Mouse (Mus musculus): Measurements from ENCODE around the gene Amotl1. TPM values are rescaled to one million over a fixed set of nuclear protein-coding genes. Genes with fewer than 3 reads are reported as not detected.

Gene Amotl1
- polyA plus RNA-seq, 1 experiment: 36.0 TPM

GRCm38 (mm10) chr9:14625961-14626360 is 18.9 kb downstream of the Amotl1 start:
- no peaks in the 10 kb centered on the region for H3K36me3 ChIP-seq (ENCODE audit: control insufficient read depth, insufficient read depth, low read length, poor library complexity, severe bottlenecking)
- no peaks in the 10 kb centered on the region for H3K9me3 ChIP-seq (replicated peaks; ENCODE audit: control insufficient read depth, insufficient read depth, low read length, poor library complexity, severe bottlenecking)
- no peaks in the 10 kb centered on the region for H3K27me3 ChIP-seq (ENCODE audit: control insufficient read depth, insufficient read depth, low read length, poor library complexity, severe bottlenecking)
- no peaks in the 10 kb centered on the region for H3K4me1 ChIP-seq (ENCODE audit: control insufficient read depth, insufficient read depth, low read length)
- no peak overlapping the region for H3K27ac ChIP-seq (ENCODE audit: insufficient read depth, low read length)
- H3K4me3 ChIP-seq (ENCODE audit: low read depth, low read length): no peak overlapping the region
- H3K9ac ChIP-seq (ENCODE audit: low read depth, poor library complexity, severe bottlenecking): no peak overlapping the region
- TF ChIP-seq EP300 (IDR thresholded peaks at IDR 0.05; ENCODE audit: insufficient read depth, low read depth, low read length) (no peak), POLR2A (IDR thresholded peaks at IDR 0.05; ENCODE audit: insufficient read depth, low read length) (no peak), CTCF (IDR thresholded peaks at IDR 0.05; ENCODE audit: low read depth, low read length) (no peak)

DNA sequence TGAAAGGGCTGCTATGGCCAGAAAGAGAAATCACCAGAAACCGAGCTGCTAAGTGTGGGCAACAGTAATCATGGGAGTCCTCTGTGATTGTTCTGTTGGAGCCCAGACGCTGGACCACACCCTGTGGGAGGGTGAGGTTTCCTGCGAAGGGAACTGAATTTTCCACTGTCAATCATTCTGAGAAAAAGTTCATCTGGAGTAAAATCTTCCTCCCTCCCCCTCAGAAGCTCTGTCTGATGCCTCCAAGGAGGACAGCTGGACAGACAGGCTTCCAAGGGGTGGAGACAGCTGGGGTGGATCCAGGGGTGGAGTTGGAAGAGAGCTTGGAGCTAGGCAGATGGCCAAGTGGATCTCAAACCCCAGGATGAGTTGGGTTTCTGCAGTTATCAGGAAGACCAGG is 19.8 kb downstream of the Amotl1 start:
- H3K36me3 ChIP-seq (ENCODE audit: control insufficient read depth, insufficient read depth, low read length, poor library complexity, severe bottlenecking): no peaks in the 10 kb centered on the region
- H3K4me1 ChIP-seq (ENCODE audit: control insufficient read depth, insufficient read depth, low read length): no peaks in the 10 kb centered on the region
- H3K4me3 ChIP-seq (ENCODE audit: low read depth, low read length): no peak overlapping the region
- no peak overlapping the region for H3K9ac ChIP-seq (ENCODE audit: low read depth, poor library complexity, severe bottlenecking)
- TF ChIP-seq CTCF (IDR thresholded peaks at IDR 0.05; ENCODE audit: low read depth, low read length) (no peak), POLR2A (IDR thresholded peaks at IDR 0.05; ENCODE audit: insufficient read depth, low read length) (no peak), EP300 (IDR thresholded peaks at IDR 0.05; ENCODE audit: insufficient read depth, low read depth, low read length) (no peak)
- H3K9me3 ChIP-seq (replicated peaks; ENCODE audit: control insufficient read depth, insufficient read depth, low read length, poor library complexity, severe bottlenecking): no peaks in the 10 kb centered on the region
- no peak overlapping the region for H3K27ac ChIP-seq (ENCODE audit: insufficient read depth, low read length)
- H3K27me3 ChIP-seq (ENCODE audit: control insufficient read depth, insufficient read depth, low read length, poor library complexity, severe bottlenecking): no peaks in the 10 kb centered on the region

GRCm38 (mm10) chr9:14623928-14624327 is 20.9 kb downstream of the Amotl1 start:
- Histone ChIP-seq H3K9me3 (replicated peaks; ENCODE audit: control insufficient read depth, insufficient read depth, low read length, poor library complexity, severe bottlenecking) (no peaks in the 10 kb centered on the region), H3K36me3 (ENCODE audit: control insufficient read depth, insufficient read depth, low read length, poor library complexity, severe bottlenecking) (no peaks in the 10 kb centered on the region), H3K4me3 (ENCODE audit: low read depth, low read length) (no peak overlapping the region), H3K9ac (ENCODE audit: low read depth, poor library complexity, severe bottlenecking) (no peak overlapping the region), H3K4me1 (ENCODE audit: control insufficient read depth, insufficient read depth, low read length) (no peaks in the 10 kb centered on the region), H3K27me3 (ENCODE audit: control insufficient read depth, insufficient read depth, low read length, poor library complexity, severe bottlenecking) (no peaks in the 10 kb centered on the region), H3K27ac (ENCODE audit: insufficient read depth, low read length) (no peak overlapping the region)
- TF ChIP-seq POLR2A (IDR thresholded peaks at IDR 0.05; ENCODE audit: insufficient read depth, low read length): no peak
- no peak for TF ChIP-seq EP300 (IDR thresholded peaks at IDR 0.05; ENCODE audit: insufficient read depth, low read depth, low read length)
- no peak for TF ChIP-seq CTCF (IDR thresholded peaks at IDR 0.05; ENCODE audit: low read depth, low read length)

- Histone ChIP-seq H3K27me3 (ENCODE audit: control insufficient read depth, insufficient read depth, low read length, poor library complexity, severe bottlenecking) (no peaks in the 10 kb centered on the region), H3K4me1 (ENCODE audit: control insufficient read depth, insufficient read depth, low read length) (no peaks in the 10 kb centered on the region), H3K4me3 (ENCODE audit: low read depth, low read length) (no peak overlapping the region), H3K36me3 (ENCODE audit: control insufficient read depth, insufficient read depth, low read length, poor library complexity, severe bottlenecking) (no peaks in the 10 kb centered on the region), H3K9ac (ENCODE audit: low read depth, poor library complexity, severe bottlenecking) (no peak overlapping the region), H3K9me3 (replicated peaks; ENCODE audit: control insufficient read depth, insufficient read depth, low read length, poor library complexity, severe bottlenecking) (no peaks in the 10 kb centered on the region), H3K27ac (ENCODE audit: insufficient read depth, low read length) (no peak overlapping the region)
- TF ChIP-seq EP300 (IDR thresholded peaks at IDR 0.05; ENCODE audit: insufficient read depth, low read depth, low read length): no peak
- TF ChIP-seq CTCF (IDR thresholded peaks at IDR 0.05; ENCODE audit: low read depth, low read length): no peak
- TF ChIP-seq POLR2A (IDR thresholded peaks at IDR 0.05; ENCODE audit: insufficient read depth, low read length): no peak
Measured at GRCm38 (mm10) chr9:14623250-14623649, 21.6 kb downstream of the Amotl1 start.

DNA sequence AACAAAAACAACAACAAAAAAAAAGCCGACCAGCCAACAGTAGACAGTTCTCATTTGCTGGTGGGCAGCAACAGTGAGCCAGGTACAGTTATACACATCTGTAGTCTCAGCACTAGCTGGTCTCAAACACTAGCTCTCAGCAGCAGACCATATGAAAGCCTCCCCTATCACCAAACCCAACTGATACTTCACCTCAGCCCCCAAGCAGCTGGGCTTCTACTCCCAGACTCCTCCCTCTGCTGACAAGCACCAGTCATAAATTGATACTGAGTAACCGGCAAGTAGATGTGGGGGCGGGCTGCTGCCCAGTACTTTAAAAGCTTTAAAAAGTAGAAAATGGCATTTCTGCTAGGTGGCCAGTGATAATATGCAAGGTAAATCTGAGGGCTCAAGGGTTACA is 22.0 kb downstream of the Amotl1 start:
- Histone ChIP-seq H3K4me1 (ENCODE audit: control insufficient read depth, insufficient read depth, low read length) (no peaks in the 10 kb centered on the region), H3K27ac (ENCODE audit: insufficient read depth, low read length) (no peak overlapping the region), H3K36me3 (ENCODE audit: control insufficient read depth, insufficient read depth, low read length, poor library complexity, severe bottlenecking) (no peaks in the 10 kb centered on the region), H3K4me3 (ENCODE audit: low read depth, low read length) (no peak overlapping the region), H3K9ac (ENCODE audit: low read depth, poor library complexity, severe bottlenecking) (no peak overlapping the region), H3K9me3 (replicated peaks; ENCODE audit: control insufficient read depth, insufficient read depth, low read length, poor library complexity, severe bottlenecking) (no peaks in the 10 kb centered on the region), H3K27me3 (ENCODE audit: control insufficient read depth, insufficient read depth, low read length, poor library complexity, severe bottlenecking) (no peaks in the 10 kb centered on the region)
- TF ChIP-seq POLR2A (IDR thresholded peaks at IDR 0.05; ENCODE audit: insufficient read depth, low read length) (no peak), CTCF (IDR thresholded peaks at IDR 0.05; ENCODE audit: low read depth, low read length) (no peak), EP300 (IDR thresholded peaks at IDR 0.05; ENCODE audit: insufficient read depth, low read depth, low read length) (no peak)

DNA sequence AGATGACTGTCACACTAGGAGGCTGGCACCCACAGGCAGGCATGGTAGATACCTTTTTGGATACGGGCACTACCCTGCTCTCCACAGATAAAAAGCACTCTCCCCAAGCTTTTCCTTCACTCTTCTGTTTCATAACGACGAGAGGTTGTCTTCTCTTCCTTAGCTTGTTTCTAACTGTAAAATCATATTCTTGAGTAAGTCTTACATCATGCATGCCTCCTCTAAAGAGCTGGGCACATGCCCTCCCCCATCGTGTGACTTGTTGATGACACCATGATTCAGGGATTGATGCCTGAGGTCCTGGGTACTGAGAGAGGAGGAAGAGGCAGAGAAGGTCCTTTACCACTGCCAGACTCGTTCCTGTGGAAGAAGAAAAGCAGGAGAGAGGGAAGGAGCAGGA is 24.7 kb downstream of the Amotl1 start:
- TF ChIP-seq POLR2A (IDR thresholded peaks at IDR 0.05; ENCODE audit: insufficient read depth, low read length) (no peak), CTCF (IDR thresholded peaks at IDR 0.05; ENCODE audit: low read depth, low read length) (no peak), EP300 (IDR thresholded peaks at IDR 0.05; ENCODE audit: insufficient read depth, low read depth, low read length) (no peak)
- no peaks in the 10 kb centered on the region for H3K27me3 ChIP-seq (ENCODE audit: control insufficient read depth, insufficient read depth, low read length, poor library complexity, severe bottlenecking)
- H3K9ac ChIP-seq (ENCODE audit: low read depth, poor library complexity, severe bottlenecking): no peak overlapping the region
- peaks cover 2% of the 10 kb centered on the region for H3K4me1 ChIP-seq (ENCODE audit: control insufficient read depth, insufficient read depth, low read length)
- H3K9me3 ChIP-seq (replicated peaks; ENCODE audit: control insufficient read depth, insufficient read depth, low read length, poor library complexity, severe bottlenecking): no peaks in the 10 kb centered on the region
- H3K4me3 ChIP-seq (ENCODE audit: low read depth, low read length): no peak overlapping the region
- H3K27ac ChIP-seq (ENCODE audit: insufficient read depth, low read length): no peak overlapping the region
- H3K36me3 ChIP-seq (ENCODE audit: control insufficient read depth, insufficient read depth, low read length, poor library complexity, severe bottlenecking): no peaks in the 10 kb centered on the region
